Mouse (Mus musculus) liver, embryonic 12.5 days (tissue): ENCODE measurements around the gene Bsn. TPM values are rescaled to one million over a fixed set of nuclear protein-coding genes. Genes with fewer than 3 reads are reported as not detected.

Experiments
- ATAC-seq: fragments of 200-750 bp; cut with Nextera tagmentation; 2 replicates; pipeline ENCODE4 v1.8.0; 2017; ENCODE audit warnings: moderate number of reproducible peaks, mild to moderate bottlenecking, moderate library complexity
- H3K27ac ChIP-seq: fragments of 300-500 bp; sonication (generic); 2 replicates; pipeline ENCODE4 v1.5.1; 2016; ENCODE audit warnings: mild to moderate bottlenecking
- H3K27me3 ChIP-seq: fragments of 300-500 bp; sonication (generic); replicated peaks from 2 replicates; pipeline ENCODE4 v1.6.1; 2016; ENCODE audit warnings: mild to moderate bottlenecking, moderate library complexity
- H3K36me3 ChIP-seq: fragments of 300-500 bp; sonication (generic); 2 replicates; pipeline ENCODE4 v1.6.1; 2016; ENCODE audit warnings: mild to moderate bottlenecking, moderate library complexity
- H3K4me1 ChIP-seq: fragments of 300-500 bp; sonication (generic); 2 replicates; pipeline ENCODE4 v1.6.1; 2016
- H3K4me2 ChIP-seq: fragments of 300-500 bp; sonication (generic); 2 replicates; pipeline ENCODE4 v1.6.1; 2016; ENCODE audit warnings: mild to moderate bottlenecking, moderate library complexity
- H3K4me3 ChIP-seq: fragments of 300-500 bp; sonication (generic); 2 replicates; pipeline ENCODE4 v1.5.1; 2016; ENCODE audit warnings: mild to moderate bottlenecking, moderate library complexity
- H3K9ac ChIP-seq: fragments of 300-500 bp; sonication (generic); 2 replicates; pipeline ENCODE4 v1.6.1; 2016; ENCODE audit warnings: mild to moderate bottlenecking, moderate library complexity
- H3K9me3 ChIP-seq: fragments of 300-500 bp; sonication (generic); replicated peaks from 2 replicates; pipeline ENCODE4 v1.6.1; 2016; ENCODE audit warnings: mild to moderate bottlenecking, moderate library complexity
- WGBS: fragments of 180-500 bp; shearing (Covaris S2); methylation state at CpG from one replicate; pipeline ENCODE4 v1.1.7; 2016; ENCODE audit not compliant: insufficient replicate concordance; 5-methylcytosine and 5-hydroxymethylcytosine counted together
- polyA plus RNA-seq: library from polyadenylated mRNA; unstranded; fragments of >200 nt; fragmentation: Nextera tagmentation; extraction: Ambion mirVana; gene quantifications from 2 replicates; pipeline ENCODE4 v1.2.1, GENCODE M21; 2016

Bsn gene
- polyA plus RNA-seq, 1 experiment from 2014 or later, result 2.8 TPM

GRCm38 (mm10) chr9:108219766-108220379 lies 29.7 kb upstream of the Bsn start:
- H3K27me3 ChIP-seq, result no peaks in the 10 kb centered on the region
- H3K9ac ChIP-seq, result no peak overlapping the region
- peaks cover 29% of the 10 kb centered on the region for H3K36me3 ChIP-seq
- no peak overlapping the region for H3K27ac ChIP-seq
- no peak overlapping the region for H3K4me2 ChIP-seq
- H3K9me3 ChIP-seq, result no peaks in the 10 kb centered on the region
- WGBS, result 80% methylated on average over 12 of the region's 12 CpGs
- no peaks in the 10 kb centered on the region for H3K4me1 ChIP-seq
- no peak overlapping the region for H3K4me3 ChIP-seq
- ATAC-seq, result no peak

GRCm38 (mm10) chr9:108217936-108218543 lies 27.9 kb upstream of the Bsn start:
- WGBS, result 75% methylated on average over 11 of the region's 11 CpGs
- no peaks in the 10 kb centered on the region for H3K4me1 ChIP-seq
- no peak overlapping the region for H3K9ac ChIP-seq
- no peaks in the 10 kb centered on the region for H3K9me3 ChIP-seq
- H3K27ac ChIP-seq, result no peak overlapping the region
- no peaks in the 10 kb centered on the region for H3K27me3 ChIP-seq
- ATAC-seq, result no peak
- no peak overlapping the region for H3K4me2 ChIP-seq
- H3K4me3 ChIP-seq, result no peak overlapping the region
- H3K36me3 ChIP-seq, result peaks cover 33% of the 10 kb centered on the region

- Histone ChIP-seq H3K4me2 (no peak overlapping the region), H3K9me3 (no peaks in the 10 kb centered on the region), H3K36me3 (peaks cover 33% of the 10 kb centered on the region), H3K27me3 (no peaks in the 10 kb centered on the region), H3K4me3 (no peak overlapping the region), H3K4me1 (no peaks in the 10 kb centered on the region), H3K27ac (no peak overlapping the region), H3K9ac (no peak overlapping the region)
- ATAC-seq, result no peak
- 82% methylated on average over 3 of the region's 3 CpGs for WGBS
These were observed 27.2 kb upstream of the Bsn start for GRCm38 (mm10) chr9:108217406-108217805.

- Histone ChIP-seq H3K4me2 (no peak overlapping the region), H3K4me1 (no peaks in the 10 kb centered on the region), H3K27me3 (no peaks in the 10 kb centered on the region), H3K9ac (no peak overlapping the region), H3K4me3 (no peak overlapping the region), H3K27ac (no peak overlapping the region), H3K9me3 (no peaks in the 10 kb centered on the region), H3K36me3 (peaks cover 51% of the 10 kb centered on the region)
- no peak for ATAC-seq
- WGBS, result 58% methylated on average over 7 of the region's 7 CpGs
These were observed 22.9 kb upstream of the Bsn start for GRCm38 (mm10) chr9:108213105-108213504.

- ATAC-seq, result no peak
- Histone ChIP-seq H3K4me3 (no peak overlapping the region), H3K27me3 (no peaks in the 10 kb centered on the region), H3K9me3 (no peaks in the 10 kb centered on the region), H3K4me2 (no peak overlapping the region), H3K9ac (no peak overlapping the region), H3K4me1 (no peaks in the 10 kb centered on the region), H3K36me3 (peaks cover 51% of the 10 kb centered on the region), H3K27ac (no peak overlapping the region)
- WGBS, result 58% methylated on average over 2 of the region's 2 CpGs
These were observed 22.2 kb upstream of the Bsn start for GRCm38 (mm10) chr9:108212426-108212825.

GRCm38 (mm10) chr9:108205571-108205901 lies 15.4 kb upstream of the Bsn start:
- Histone ChIP-seq H3K4me3 (no peak overlapping the region), H3K9ac (no peak overlapping the region), H3K27ac (no peak overlapping the region), H3K36me3 (peaks cover 41% of the 10 kb centered on the region), H3K4me1 (peaks cover 14% of the 10 kb centered on the region), H3K27me3 (no peaks in the 10 kb centered on the region), H3K9me3 (no peaks in the 10 kb centered on the region), H3K4me2 (no peak overlapping the region)
- WGBS, result 65% methylated on average over 3 of the region's 3 CpGs
- no peak for ATAC-seq

- Histone ChIP-seq H3K4me3 (no peak overlapping the region), H3K4me2 (no peak overlapping the region), H3K27me3 (no peaks in the 10 kb centered on the region), H3K36me3 (peaks cover 41% of the 10 kb centered on the region), H3K9ac (no peak overlapping the region), H3K27ac (no peak overlapping the region), H3K9me3 (no peaks in the 10 kb centered on the region), H3K4me1 (peaks cover 19% of the 10 kb centered on the region)
- 70% methylated on average over 8 of the region's 8 CpGs for WGBS
- ATAC-seq, result no peak
These were observed 14.8 kb upstream of the Bsn start for GRCm38 (mm10) chr9:108204884-108205570.

GRCm38 (mm10) chr9:108203015-108203414 lies 12.8 kb upstream of the Bsn start:
- peak overlapping the region; percentile 48 for H3K4me2 ChIP-seq
- ATAC-seq, result no peak
- 22% methylated on average over 13 of the region's 13 CpGs for WGBS
- H3K4me3 ChIP-seq, result no peak overlapping the region; the same call in 1 of the 2 replicates
- no peak overlapping the region for H3K27ac ChIP-seq
- no peaks in the 10 kb centered on the region for H3K27me3 ChIP-seq
- no peak overlapping the region for H3K9ac ChIP-seq
- H3K36me3 ChIP-seq, result peaks cover 21% of the 10 kb centered on the region
- peaks cover 19% of the 10 kb centered on the region for H3K4me1 ChIP-seq
- no peaks in the 10 kb centered on the region for H3K9me3 ChIP-seq

GRCm38 (mm10) chr9:108202169-108202568 lies 12.0 kb upstream of the Bsn start:
- no peak for ATAC-seq
- Histone ChIP-seq H3K27ac (no peak overlapping the region), H3K9me3 (no peaks in the 10 kb centered on the region), H3K4me3 (no peak overlapping the region), H3K9ac (no peak overlapping the region), H3K36me3 (peaks cover 12% of the 10 kb centered on the region), H3K27me3 (no peaks in the 10 kb centered on the region), H3K4me1 (peaks cover 20% of the 10 kb centered on the region), H3K4me2 (no peak overlapping the region)
- 88% methylated on average over 2 of the region's 2 CpGs for WGBS

- H3K4me3 ChIP-seq, result 0 out of 2 replicates have a peak overlapping the region, but pooled peaks have one; percentile 2
- H3K4me1 ChIP-seq, result peaks cover 20% of the 10 kb centered on the region
- H3K9ac ChIP-seq, result no peak overlapping the region; the same call in 1 of the 2 replicates
- H3K9me3 ChIP-seq, result no peaks in the 10 kb centered on the region
- 0 out of 2 replicates have a peak, but pooled peaks cover 4% of the 10 kb centered on the region for H3K36me3 ChIP-seq
- H3K4me2 ChIP-seq, result peak overlapping the region; percentile 58
- peak; percentile 98 for ATAC-seq
- no peak overlapping the region for H3K27ac ChIP-seq
- no peaks in the 10 kb centered on the region for H3K27me3 ChIP-seq
- WGBS, result under 1% methylated on average over 13 of the region's 13 CpGs
These were observed 11.0 kb upstream of the Bsn start for GRCm38 (mm10) chr9:108201160-108201559.

GRCm38 (mm10) chr9:108198621-108199020 lies 8.4 kb upstream of the Bsn start:
- Histone ChIP-seq H3K9ac (no peak overlapping the region), H3K36me3 (no peaks in the 10 kb centered on the region), H3K27ac (no peak overlapping the region), H3K4me3 (no peak overlapping the region), H3K4me1 (peaks cover 20% of the 10 kb centered on the region), H3K9me3 (no peaks in the 10 kb centered on the region), H3K4me2 (no peak overlapping the region), H3K27me3 (peaks cover 12% of the 10 kb centered on the region)
- no peak for ATAC-seq
- WGBS, result 51% methylated on average over 4 of the region's 4 CpGs

- Histone ChIP-seq H3K4me2 (peak overlapping the region; percentile 14), H3K4me3 (no peak overlapping the region), H3K27me3 (peaks cover 27% of the 10 kb centered on the region), H3K36me3 (no peaks in the 10 kb centered on the region), H3K9ac (no peak overlapping the region), H3K27ac (no peak overlapping the region), H3K9me3 (no peaks in the 10 kb centered on the region), H3K4me1 (peaks cover 15% of the 10 kb centered on the region)
- WGBS, result 36% methylated on average over 24 of the region's 24 CpGs
- ATAC-seq, result no peak
These were observed 6.9 kb upstream of the Bsn start for GRCm38 (mm10) chr9:108196920-108197677.
